Mouse (Mus musculus) limb, embryonic 14.5 days (tissue): ENCODE results near the gene Babam2. TPM values are rescaled to one million over a fixed set of nuclear protein-coding genes. Genes with fewer than 3 reads are reported as not detected.

ENCODE experiments used
- ATAC-seq: fragments of 200-750 bp; cut with Nextera tagmentation; 2 replicates; pipeline ENCODE4 v1.8.0; 2017; ENCODE audit warnings: low read depth, moderate number of reproducible peaks, moderate TSS enrichment; ENCODE audit not compliant: low FRiP score
- DNase-seq: peaks from one replicate; pipeline ENCODE4 v3.0.0-alpha.2; 2015; ENCODE audit warnings: low spot score
- H3K27ac ChIP-seq: fragments of 300-500 bp; sonication (generic); replicated peaks from 2 replicates; pipeline ENCODE4 v1.5.1; 2014; ENCODE audit warnings: low read depth, mild to moderate bottlenecking, low read length, moderate library complexity, mixed read lengths
- H3K27me3 ChIP-seq: fragments of 300-500 bp; sonication (generic); 2 replicates; pipeline ENCODE4 v1.6.1; 2014; ENCODE audit warnings: low read length, mixed read lengths; ENCODE audit not compliant: control insufficient read depth, insufficient read depth
- H3K36me3 ChIP-seq: fragments of 300-500 bp; sonication (generic); 2 replicates; pipeline ENCODE4 v1.6.1; 2014; ENCODE audit warnings: mild to moderate bottlenecking, low read length, moderate library complexity, mixed read lengths; ENCODE audit not compliant: control insufficient read depth, insufficient read depth
- H3K4me1 ChIP-seq: fragments of 300-500 bp; sonication (generic); 2 replicates; pipeline ENCODE4 v1.6.1; 2014; ENCODE audit warnings: antibody characterized with exemption, low read length, mixed read lengths; ENCODE audit not compliant: control insufficient read depth, insufficient read depth
- H3K4me2 ChIP-seq: fragments of 300-500 bp; sonication (generic); replicated peaks from 2 replicates; pipeline ENCODE4 v1.6.1; 2014; ENCODE audit warnings: low read depth, mild to moderate bottlenecking, low read length, moderate library complexity; ENCODE audit not compliant: severe bottlenecking
- H3K4me3 ChIP-seq: fragments of 300-500 bp; sonication (generic); replicated peaks from 2 replicates; pipeline ENCODE4 v1.5.1; 2014; ENCODE audit warnings: low read length
- H3K9ac ChIP-seq: fragments of 300-500 bp; sonication (generic); 2 replicates; pipeline ENCODE4 v1.6.1; 2014; ENCODE audit warnings: mild to moderate bottlenecking, low read depth, low read length, moderate library complexity; ENCODE audit not compliant: severe bottlenecking
- H3K9me3 ChIP-seq: fragments of 300-500 bp; sonication (generic); 2 replicates; pipeline ENCODE4 v1.6.1; 2016; ENCODE audit warnings: low read length; ENCODE audit not compliant: control insufficient read depth
- POLR2A ChIP-seq: fragments of 200-500 bp; IDR thresholded peaks from 2 replicates; pipeline ENCODE4 v1.8.0; 2012; ENCODE audit warnings: inconsistent platforms, mild to moderate bottlenecking, moderate library complexity, borderline replicate concordance; ENCODE audit not compliant: insufficient read depth, insufficient read length; ENCODE audit errors: extremely low read depth
- WGBS: fragments of 180-500 bp; shearing (Covaris S2); extraction: QIAGEN DNeasy Blood & Tissue Kit; methylation state at CpG from one replicate; pipeline ENCODE4 v1.1.7; 2014; 5-methylcytosine and 5-hydroxymethylcytosine counted together
- polyA plus RNA-seq, 2 experiments: library from polyadenylated mRNA; depleted of rRNA in 1 of 2; stranded (reverse) in 1 of 2; unstranded in 1 of 2; fragments of >200 nt; fragmentation: Nextera tagmentation in 1 of 2; extraction: Ambion mirVana in 1 of 2; gene quantifications; 2 replicates each; pipeline versions ENCODE4 v1.2.1 to v1.2.3; 2012 to 2014

The Babam2 gene
- polyA plus RNA-seq, 2 experiments: 23.4 to 35.8 TPM

- Histone ChIP-seq H3K4me2 (no peak overlapping the region), H3K36me3 (no peaks in the 10 kb centered on the region), H3K9me3 (no peaks in the 10 kb centered on the region), H3K27ac (no peak overlapping the region), H3K9ac (no peak overlapping the region), H3K27me3 (no peaks in the 10 kb centered on the region), H3K4me1 (no peaks in the 10 kb centered on the region), H3K4me3 (no peak overlapping the region)
- 91% methylated on average over 1 of the region's 1 CpGs for WGBS
- TF ChIP-seq POLR2A: no peak
- DNase-seq (no peak), ATAC-seq (no peak)
Observed at GRCm38 (mm10) chr5:31762773-31763172, 65.3 kb downstream of the Babam2 start.

- no peak for TF ChIP-seq POLR2A
- no peaks in the 10 kb centered on the region for H3K4me1 ChIP-seq
- ATAC-seq: no peak
- 80% methylated on average over 2 of the region's 2 CpGs for WGBS
- H3K27ac ChIP-seq: no peak overlapping the region
- H3K9ac ChIP-seq: no peak overlapping the region
- DNase-seq: no peak
- H3K9me3 ChIP-seq: no peaks in the 10 kb centered on the region
- H3K4me3 ChIP-seq: no peak overlapping the region
- H3K36me3 ChIP-seq: no peaks in the 10 kb centered on the region
- no peaks in the 10 kb centered on the region for H3K27me3 ChIP-seq
- H3K4me2 ChIP-seq: no peak overlapping the region
Observed at GRCm38 (mm10) chr5:31765824-31766223, 68.3 kb downstream of the Babam2 start.

DNA sequence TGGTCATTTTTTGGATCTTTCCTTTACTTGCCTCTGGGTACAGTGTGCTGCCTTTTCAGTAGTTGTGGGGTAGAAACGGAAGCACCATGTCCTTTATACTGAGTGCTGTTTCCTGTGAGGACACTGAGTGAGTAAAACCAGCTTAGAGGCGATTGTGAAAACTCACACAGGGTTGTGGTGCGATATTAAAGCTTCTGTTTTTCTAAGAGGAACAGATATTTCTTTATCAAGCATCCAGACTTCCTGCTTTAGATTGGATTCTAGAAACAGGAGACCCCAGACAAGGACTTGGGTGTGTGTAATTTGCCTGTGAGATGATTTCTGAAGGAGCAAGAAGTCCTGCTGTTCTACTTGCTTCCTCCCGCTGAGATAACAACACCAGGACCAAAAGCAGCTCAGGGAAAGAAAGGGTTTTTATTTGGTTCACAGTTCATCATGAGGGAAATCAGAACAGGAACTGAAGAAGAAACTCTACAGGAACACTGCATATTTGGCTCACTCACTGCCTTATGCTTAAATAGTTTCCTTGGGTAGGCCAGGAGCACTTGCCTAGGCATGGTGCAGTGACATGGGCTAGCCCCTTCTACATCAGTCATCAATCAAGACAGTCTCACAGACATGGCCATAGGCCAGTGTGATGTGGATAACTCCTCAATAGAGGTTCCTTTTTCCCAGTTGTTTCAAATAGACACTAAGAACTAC is 69.5 kb downstream of the Babam2 start:
- no peaks in the 10 kb centered on the region for H3K27me3 ChIP-seq
- H3K4me1 ChIP-seq: no peaks in the 10 kb centered on the region
- no peak overlapping the region for H3K27ac ChIP-seq
- H3K36me3 ChIP-seq: no peaks in the 10 kb centered on the region
- TF ChIP-seq POLR2A: no peak
- DNase-seq (no peak), ATAC-seq (no peak)
- H3K4me3 ChIP-seq: no peak overlapping the region
- H3K4me2 ChIP-seq: no peak overlapping the region
- WGBS: 64% methylated on average over 4 of the region's 4 CpGs
- H3K9ac ChIP-seq: no peak overlapping the region
- no peaks in the 10 kb centered on the region for H3K9me3 ChIP-seq

DNA sequence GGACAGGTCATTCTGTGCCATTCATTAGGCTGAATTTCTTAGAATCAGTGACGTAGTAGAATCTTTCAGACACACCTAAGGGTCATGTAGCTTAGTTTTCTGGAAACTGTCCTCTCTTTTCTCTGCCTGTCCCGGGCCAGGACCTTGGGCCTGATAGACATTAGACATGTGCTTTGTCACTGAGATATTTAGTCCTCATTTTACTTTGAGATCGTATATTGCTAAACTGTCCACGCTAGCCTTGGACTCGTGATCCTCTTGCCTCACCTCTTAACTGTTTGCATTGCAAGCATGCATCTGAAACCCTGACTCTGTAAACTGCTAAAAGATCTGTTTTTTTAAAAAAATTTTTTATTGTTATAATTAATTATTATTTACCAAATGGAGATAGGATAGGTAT is 74.0 kb downstream of the Babam2 start:
- H3K27me3 ChIP-seq: no peaks in the 10 kb centered on the region
- 93% methylated on average over 5 of the region's 5 CpGs for WGBS
- H3K4me1 ChIP-seq: no peaks in the 10 kb centered on the region
- no peak overlapping the region for H3K9ac ChIP-seq
- no peak for TF ChIP-seq POLR2A
- no peaks in the 10 kb centered on the region for H3K9me3 ChIP-seq
- no peak overlapping the region for H3K27ac ChIP-seq
- ATAC-seq (no peak), DNase-seq (no peak)
- no peak overlapping the region for H3K4me3 ChIP-seq
- no peak overlapping the region for H3K4me2 ChIP-seq
- H3K36me3 ChIP-seq: no peaks in the 10 kb centered on the region

GRCm38 (mm10) chr5:31771921-31772320 is 74.4 kb downstream of the Babam2 start:
- no peak overlapping the region for H3K27ac ChIP-seq
- no peaks in the 10 kb centered on the region for H3K4me1 ChIP-seq
- H3K9me3 ChIP-seq: no peaks in the 10 kb centered on the region
- no peak overlapping the region for H3K9ac ChIP-seq
- H3K27me3 ChIP-seq: no peaks in the 10 kb centered on the region
- DNase-seq (no peak), ATAC-seq (no peak)
- no peak for TF ChIP-seq POLR2A
- no peaks in the 10 kb centered on the region for H3K36me3 ChIP-seq
- H3K4me3 ChIP-seq: no peak overlapping the region
- no peak overlapping the region for H3K4me2 ChIP-seq
- 94% methylated on average over 4 of the region's 4 CpGs for WGBS
